Mouse (Mus musculus): ENCODE measurements around the gene Sucnr1. TPM values are rescaled to one million over a fixed set of nuclear protein-coding genes. Genes with fewer than 3 reads are reported as not detected.

The Sucnr1 gene
- 0.50 and 1.3 TPM in 2 replicates for polyA plus RNA-seq (2012; rRNA removed)

GRCm38 (mm10) chr3:60081648-60082047 lies at the start of gene Sucnr1:
Gene Sucnr1 (plus strand): TSS chr3:60081869.

Other genes with a start within 250 kb of the Sucnr1 start
- not detected in 2 replicates for gene Gm8298, start 220.8 kb upstream of the Sucnr1 start, polyA plus RNA-seq (2012; rRNA removed)
- not detected in 2 replicates for gene C130079G13Rik, start 156.7 kb upstream of the Sucnr1 start, polyA plus RNA-seq (2012; rRNA removed)
- gene Aadacl2, start 75.1 kb upstream of the Sucnr1 start, polyA plus RNA-seq (2012; rRNA removed): not detected in 2 replicates
- gene Aadac, start 56.2 kb upstream of the Sucnr1 start, polyA plus RNA-seq (2012; rRNA removed): 0.26 TPM in 1 of 2 replicates, not detected in the other